Comparison of ENCODE assay signal across 18 mouse cellular contexts in the genomic region with DNA sequence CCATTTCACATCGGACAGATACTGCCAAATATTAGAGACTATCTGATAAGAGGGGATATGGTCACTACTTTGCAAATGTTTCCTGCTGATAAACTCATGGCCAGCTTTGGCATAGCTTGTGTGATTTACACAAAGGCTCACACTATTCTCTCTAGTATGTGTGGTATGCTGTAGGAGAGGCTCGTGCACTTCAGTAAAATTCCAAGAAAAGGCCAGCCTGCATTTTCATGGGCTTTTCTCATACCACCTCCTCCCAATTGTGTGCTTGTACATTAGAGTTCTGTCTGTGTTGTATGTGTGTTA. TPM values are rescaled to one million over a fixed set of nuclear protein-coding genes. Genes with fewer than 3 reads are reported as not detected.
DNase-seq lines count a peak whose midpoint lies in the region; ATAC-seq and TF ChIP-seq lines count a peak whose summit lies in the region.
"Had no signal": no experiment of that assay in that cellular context is flagged by ENCODE, and none has a peak within 500 bp of the region (broad histone marks: within the 10 kb centered on the region; RNA-seq: fewer than 3 reads in every experiment).

No protein-coding gene starts in this region.

- WGBS in kidney, adult 2 months, result 26% methylated on average over 2 of the region's 2 CpGs
- WGBS in lung, embryonic 15.5 days, result 22% methylated on average over 2 of the region's 2 CpGs
- WGBS in lung, adult 2 months, result 13% methylated on average over 2 of the region's 2 CpGs
- WGBS in lung, embryonic 16.5 days, result 23% methylated on average over 2 of the region's 2 CpGs
- 88% methylated on average over 2 of the region's 2 CpGs for WGBS in forebrain, embryonic 10.5 days

- no peak for TF ChIP-seq POLR2A in kidney, adult 2 months (IDR thresholded peaks at IDR 0.05; ENCODE audit: low read depth, low read length)
- no peak for TF ChIP-seq POLR2A in lung, adult 2 months (IDR thresholded peaks at IDR 0.05; ENCODE audit: borderline replicate concordance, extremely low read depth, low read depth, low read length)

- H3K4me3 ChIP-seq in kidney, adult 2 months (ENCODE audit: insufficient read depth, low read depth, low read length), result no peak overlapping the region
- H3K4me3 ChIP-seq in lung, embryonic 15.5 days, result no peak overlapping the region
- no peak overlapping the region for H3K4me3 ChIP-seq in lung, adult 2 months (replicated peaks; ENCODE audit: extremely low read depth, low read depth, low read length)
- H3K4me3 ChIP-seq in lung, embryonic 16.5 days (ENCODE audit: low read length), result no peak overlapping the region
- H3K4me3 ChIP-seq in forebrain, embryonic 10.5 days, result no peak overlapping the region
- H3K4me3 ChIP-seq: embryonic facial prominence, embryonic 10.5 days; hindbrain, embryonic 15.5 days; limb, embryonic 10.5 days; liver, embryonic 15.5 days; midbrain, embryonic 12.5 days; neural tube, embryonic 15.5 days had no signal

- H3K36me3 ChIP-seq in kidney, adult 2 months (ENCODE audit: control insufficient read depth, insufficient read depth, low read length), result no peaks in the 10 kb centered on the region
- H3K36me3 ChIP-seq in lung, embryonic 15.5 days, result no peaks in the 10 kb centered on the region
- no peaks in the 10 kb centered on the region for H3K36me3 ChIP-seq in lung, embryonic 16.5 days (ENCODE audit: control insufficient read depth, insufficient read depth, low read length)
- H3K36me3 ChIP-seq in forebrain, embryonic 10.5 days (replicated peaks), result no peaks in the 10 kb centered on the region
- H3K36me3 ChIP-seq: embryonic facial prominence, embryonic 10.5 days; hindbrain, embryonic 15.5 days; limb, embryonic 10.5 days; liver, embryonic 15.5 days; midbrain, embryonic 12.5 days; neural tube, embryonic 15.5 days had no signal

- H3K4me1 ChIP-seq in kidney, adult 2 months (ENCODE audit: control insufficient read depth, insufficient read depth, low read length), result peaks cover 17% of the 10 kb centered on the region
- H3K4me1 ChIP-seq in lung, embryonic 15.5 days, result peaks cover 20% of the 10 kb centered on the region
- peaks cover 26% of the 10 kb centered on the region for H3K4me1 ChIP-seq in lung, adult 2 months (ENCODE audit: control insufficient read depth, insufficient read depth, low read length)
- H3K4me1 ChIP-seq in lung, embryonic 16.5 days (replicated peaks; ENCODE audit: control insufficient read depth, insufficient read depth, low read length), result peaks cover 14% of the 10 kb centered on the region
- H3K4me1 ChIP-seq in forebrain, embryonic 10.5 days, result peaks cover 5% of the 10 kb centered on the region

- H3K9me3 ChIP-seq in lung, embryonic 15.5 days, result no peaks in the 10 kb centered on the region
- H3K9me3 ChIP-seq in lung, embryonic 16.5 days (ENCODE audit: control insufficient read depth, low read length), result no peaks in the 10 kb centered on the region
- no peaks in the 10 kb centered on the region for H3K9me3 ChIP-seq in forebrain, embryonic 10.5 days
- H3K9me3 ChIP-seq: embryonic facial prominence, embryonic 10.5 days; hindbrain, embryonic 15.5 days; limb, embryonic 10.5 days; liver, embryonic 15.5 days; midbrain, embryonic 12.5 days; neural tube, embryonic 15.5 days had no signal

- no peak overlapping the region for H3K4me2 ChIP-seq in lung, embryonic 15.5 days
- H3K4me2 ChIP-seq in lung, embryonic 16.5 days (ENCODE audit: low read depth, low read length), result no peak overlapping the region
- H3K4me2 ChIP-seq: hindbrain, embryonic 15.5 days; liver, embryonic 15.5 days; midbrain, embryonic 12.5 days; neural tube, embryonic 15.5 days had no signal

- H3K9ac ChIP-seq in lung, embryonic 15.5 days, result no peak overlapping the region
- no peak overlapping the region for H3K9ac ChIP-seq in lung, embryonic 16.5 days (ENCODE audit: low read length)
- H3K9ac ChIP-seq: hindbrain, embryonic 15.5 days; liver, embryonic 15.5 days; midbrain, embryonic 12.5 days; neural tube, embryonic 15.5 days had no signal

- peak; percentile 57; the same call in 1 of the 2 replicates for ATAC-seq in lung, embryonic 15.5 days (ENCODE audit: borderline replicate concordance, extremely low read depth, low FRiP score, low TSS enrichment)
- ATAC-seq in lung, embryonic 16.5 days (ENCODE audit: low read depth), result peak; percentile 88
- ATAC-seq: Patski had no signal

- peak overlapping the region; percentile 69; the same call in 1 of the 2 replicates for H3K27ac ChIP-seq in kidney, adult 2 months (ENCODE audit: insufficient read depth, low read depth, low read length)
- H3K27ac ChIP-seq in lung, embryonic 15.5 days, result peak overlapping the region; percentile 79
- peak overlapping the region; percentile 72 for H3K27ac ChIP-seq in lung, embryonic 16.5 days (ENCODE audit: low read length)
- no peak overlapping the region for H3K27ac ChIP-seq in forebrain, embryonic 10.5 days
- H3K27ac ChIP-seq: embryonic facial prominence, embryonic 10.5 days; hindbrain, embryonic 15.5 days; limb, embryonic 10.5 days; liver, embryonic 15.5 days; midbrain, embryonic 12.5 days; neural tube, embryonic 15.5 days had no signal

- TF ChIP-seq CTCF in kidney, adult 2 months (conservative IDR thresholded peaks at IDR 0.05; ENCODE audit: insufficient read depth, insufficient read length, low read depth, low read length), result no peak
- TF ChIP-seq CTCF in lung, adult 2 months (IDR thresholded peaks at IDR 0.05; ENCODE audit: insufficient read depth, low read length), result no peak

- no peaks in the 10 kb centered on the region for H3K27me3 ChIP-seq in kidney, adult 2 months (replicated peaks; ENCODE audit: control insufficient read depth, insufficient read depth, low read length)
- no peaks in the 10 kb centered on the region for H3K27me3 ChIP-seq in lung, embryonic 15.5 days
- H3K27me3 ChIP-seq in lung, embryonic 16.5 days (ENCODE audit: control insufficient read depth, insufficient read depth, low read depth, low read length), result no peaks in the 10 kb centered on the region
- no peaks in the 10 kb centered on the region for H3K27me3 ChIP-seq in forebrain, embryonic 10.5 days (ENCODE audit: poor library complexity, severe bottlenecking)
- H3K27me3 ChIP-seq: hindbrain, embryonic 15.5 days; liver, embryonic 15.5 days; midbrain, embryonic 12.5 days; neural tube, embryonic 15.5 days; Patski had no signal

- DNase-seq in kidney, adult 2 months, result peak; percentile 40
- DNase-seq in kidney, adult 11 months, result no peak
- no peak for DNase-seq in lung, adult 2 months
- no peak for DNase-seq in forebrain, embryonic 10.5 days (ENCODE audit: extremely low spot score, low spot score)
- DNase-seq in cerebellum, adult 11 months, result no peak
- DNase-seq: cerebellum, postnatal 36 days; gastrocnemius, postnatal 10 days; heart, postnatal 10 days; retina, postnatal 1 day had no signal

RNA-seq across cellular contexts. Expression of a gene that starts 6.8 kb away (rescaled TPM):
- polyA plus RNA-seq in kidney, adult 2 months (2012; rRNA removed), result 24.8 and 35.0 TPM in 2 replicates
- 95.8 and 105 TPM in 2 replicates for polyA plus RNA-seq in lung, embryonic 15.5 days (2015; fragmentation: Nextera tagmentation; extraction: Ambion mirVana)
- 18.6 and 35.0 TPM in 2 replicates for polyA plus RNA-seq in lung, adult 2 months (2012; rRNA removed)
- 97.4 and 108 TPM in 2 replicates for polyA plus RNA-seq in lung, embryonic 16.5 days (2015; fragmentation: Nextera tagmentation; extraction: Ambion mirVana)
- 51.4 and 56.1 TPM in 2 replicates for polyA plus RNA-seq in forebrain, embryonic 10.5 days (2016; fragmentation: Nextera tagmentation; extraction: Ambion mirVana)
